Comparison of ENCODE assay signal across 16 mouse cellular contexts in the genomic region with DNA sequence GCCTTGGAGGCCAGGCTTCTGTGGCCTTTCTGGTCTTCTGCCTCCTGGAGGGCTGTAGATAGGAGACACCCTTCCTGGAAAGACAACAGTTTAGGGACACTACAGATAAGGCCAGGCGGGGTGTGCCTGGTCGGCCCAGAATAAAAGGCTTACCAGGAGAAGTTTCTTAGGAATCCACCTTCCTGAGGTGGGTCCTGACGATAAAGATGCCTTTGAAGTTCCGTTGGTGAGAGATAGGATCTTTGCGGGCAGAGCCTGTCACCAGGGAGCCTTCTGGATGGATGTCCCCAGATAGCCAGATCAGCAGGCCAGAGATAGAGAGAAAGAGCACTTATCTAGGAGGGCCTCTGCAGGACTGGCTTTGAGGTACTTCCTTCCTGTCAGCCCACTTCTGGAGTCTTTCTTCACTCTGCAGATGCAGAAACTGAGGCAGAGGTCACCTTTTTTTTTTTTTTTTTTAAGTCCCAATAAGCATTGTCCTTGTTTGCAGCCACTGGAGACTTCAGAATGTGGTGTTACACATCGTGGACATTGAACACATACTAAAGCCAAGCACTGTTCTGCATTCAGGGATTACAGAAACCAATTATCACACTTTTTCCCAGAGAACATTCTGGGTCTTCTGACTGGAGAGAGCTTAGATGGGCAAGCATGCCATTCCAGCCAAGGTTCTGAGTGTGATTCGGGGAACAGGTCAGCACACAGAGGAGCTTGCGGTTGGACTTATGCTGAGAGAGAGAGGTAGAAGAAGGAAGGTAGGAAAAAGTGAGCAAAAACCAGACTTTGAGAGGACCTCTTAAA.
DNase-seq lines count a peak whose midpoint lies in the region; ATAC-seq lines count a peak whose summit lies in the region.
"Had no signal": no experiment of that assay in that cellular context is flagged by ENCODE, and none has a peak within 500 bp of the region (broad histone marks: within the 10 kb centered on the region; RNA-seq: fewer than 3 reads in every experiment).

No protein-coding gene starts in this region.

- H3K27ac ChIP-seq in heart, embryonic 10.5 days, result peak overlapping the region; percentile 75
- H3K27ac ChIP-seq: forebrain, embryonic 15.5 days; layer of hippocampus, adult 2 months; limb, embryonic 15.5 days; midbrain, embryonic 15.5 days; neural tube, embryonic 12.5 days had no signal

- peak; percentile 20 to 29; a peak in 1 of 4 replicates for ATAC-seq in hematopoietic stem cell, adult 5-6 weeks (replicated peaks in 1 of 2; ENCODE audit: insufficient read depth in 1 of 2, low FRiP score in 2 of 2, low TSS enrichment in 1 of 2, low read depth in 1 of 2, poor library complexity in 2 of 2, severe bottlenecking in 2 of 2)
- ATAC-seq in megakaryocyte, adult 5-6 weeks (ENCODE audit: poor library complexity, severe bottlenecking), result peak; percentile 33; the same call in 1 of the 2 replicates
- ATAC-seq: forebrain, embryonic 15.5 days; hindbrain, embryonic 16.5 days; midbrain, embryonic 15.5 days had no signal

- H3K9me3 ChIP-seq in heart, embryonic 10.5 days, result no peaks in the 10 kb centered on the region
- H3K9me3 ChIP-seq: forebrain, embryonic 15.5 days; limb, embryonic 15.5 days; midbrain, embryonic 15.5 days; neural tube, embryonic 12.5 days had no signal

- H3K27me3 ChIP-seq in heart, embryonic 10.5 days (ENCODE audit: insufficient read depth, poor library complexity, severe bottlenecking), result no peaks in the 10 kb centered on the region
- H3K27me3 ChIP-seq: forebrain, embryonic 15.5 days; limb, embryonic 15.5 days; midbrain, embryonic 15.5 days; neural tube, embryonic 12.5 days had no signal

- WGBS in heart, embryonic 10.5 days, result 40% methylated on average over 8 of the region's 8 CpGs

- no peaks in the 10 kb centered on the region for H3K36me3 ChIP-seq in heart, embryonic 10.5 days
- H3K36me3 ChIP-seq: forebrain, embryonic 15.5 days; limb, embryonic 15.5 days; midbrain, embryonic 15.5 days; neural tube, embryonic 12.5 days had no signal

- peaks cover 23% of the 10 kb centered on the region for H3K4me1 ChIP-seq in heart, embryonic 10.5 days
- H3K4me1 ChIP-seq: forebrain, embryonic 15.5 days; midbrain, embryonic 15.5 days; neural tube, embryonic 12.5 days had no signal

- peak; percentile 92 for DNase-seq in heart, embryonic 10.5 days (ENCODE audit: low spot score)
- no peak for DNase-seq in heart, postnatal 36 days
- DNase-seq in MEL-GATA-1-ER (ENCODE audit: extremely low read depth, low read depth), result peak; percentile 99
- DNase-seq in frontal cortex, postnatal 14 days (ENCODE audit: low spot score in 2 of 2), result no peak
- no peak for DNase-seq in gastrocnemius, postnatal 4 days (ENCODE audit: low spot score in 2 of 2)
- DNase-seq in urinary bladder, postnatal 36 days (ENCODE audit: low spot score in 2 of 2), result no peak
- DNase-seq: cerebellum, adult 2 months; gastrocnemius, postnatal 10 days had no signal

- H3K4me3 ChIP-seq in heart, embryonic 10.5 days, result no peak overlapping the region
- H3K4me3 ChIP-seq: forebrain, embryonic 15.5 days; layer of hippocampus, adult 2 months; limb, embryonic 15.5 days; midbrain, embryonic 15.5 days; neural tube, embryonic 12.5 days had no signal

- intact Hi-C loops in heart, postnatal 36 days (cut with DNase I), result no loop called here

Comparison
In these comparisons a context has a peak if more than half of its experiments do, and no peak if none do; other contexts are left out.
1. DNase-seq: peak in heart, embryonic 10.5 days (single experiment) and MEL-GATA-1-ER (single experiment); none in heart, postnatal 36 days (0 of 2), frontal cortex, postnatal 14 days (0 of 2), gastrocnemius, postnatal 4 days (0 of 2) and urinary bladder, postnatal 36 days (0 of 2).